Mouse (Mus musculus): ENCODE data around the gene Gpr26.

DNA sequence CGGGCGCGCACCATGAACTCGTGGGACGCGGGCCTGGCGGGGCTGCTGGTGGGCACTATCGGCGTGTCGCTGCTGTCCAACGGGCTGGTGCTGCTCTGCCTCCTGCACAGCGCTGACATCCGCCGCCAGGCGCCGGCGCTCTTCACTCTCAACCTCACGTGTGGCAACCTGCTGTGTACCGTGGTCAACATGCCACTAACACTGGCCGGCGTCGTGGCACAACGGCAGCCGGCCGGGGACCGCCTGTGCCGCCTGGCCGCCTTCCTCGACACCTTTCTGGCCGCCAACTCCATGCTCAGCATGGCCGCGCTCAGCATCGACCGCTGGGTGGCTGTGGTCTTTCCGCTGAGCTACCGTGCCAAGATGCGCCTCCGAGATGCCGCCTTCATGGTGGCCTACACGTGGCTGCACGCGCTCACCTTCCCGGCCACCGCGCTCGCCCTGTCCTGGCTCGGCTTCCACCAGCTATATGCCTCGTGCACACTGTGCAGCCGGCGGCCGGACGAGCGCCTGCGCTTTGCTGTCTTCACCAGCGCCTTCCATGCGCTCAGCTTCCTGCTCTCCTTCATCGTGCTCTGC, 745 bp downstream of the Gpr26 start:
- TF ChIP-seq CTCF (IDR thresholded peaks at IDR 0.05; ENCODE audit: borderline replicate concordance, insufficient read depth, low read length) (no peak), POLR2A (IDR thresholded peaks at IDR 0.05; ENCODE audit: low read depth, low read length) (no peak)
